Mouse (Mus musculus) spleen, adult 2 months (tissue): ENCODE data around the gene Nae1.

Source experiments
- CTCF ChIP-seq: fragments of 200-500 bp; IDR thresholded peaks from 2 replicates; pipeline ENCODE4 v1.5.1; 2011; ENCODE audit warnings: mild to moderate bottlenecking, inconsistent platforms; ENCODE audit not compliant: insufficient read depth, insufficient read length, insufficient replicate concordance; ENCODE audit errors: extremely low read depth
- POLR2A ChIP-seq: fragments of 200-500 bp; IDR thresholded peaks from 2 replicates; pipeline ENCODE4 v1.6.1; 2011; ENCODE audit warnings: low read depth, low read length, inconsistent platforms

DNA sequence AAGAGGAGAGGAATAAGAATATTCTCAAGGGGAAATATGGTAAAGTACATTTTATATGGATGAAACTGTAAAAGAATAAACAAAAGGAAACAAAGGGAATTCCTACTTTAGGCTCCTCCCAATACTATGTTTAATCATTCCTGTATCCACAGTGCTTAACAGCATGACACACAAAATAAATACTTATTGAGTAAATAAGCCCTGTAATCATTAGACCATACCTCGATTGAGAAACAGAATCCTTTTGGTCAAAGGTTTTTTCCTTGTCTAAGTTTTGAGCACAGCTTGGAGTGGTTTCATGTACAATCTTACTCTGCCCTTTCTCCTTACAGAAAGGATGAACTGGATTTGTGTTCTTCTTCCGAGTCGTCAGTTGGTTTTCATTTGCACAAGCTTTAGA, 62.0 kb downstream of the Nae1 start:
- TF ChIP-seq CTCF (no peak), POLR2A (no peak)
